Mouse (Mus musculus): ENCODE data around the gene Lman2l. TPM values are rescaled to one million over a fixed set of nuclear protein-coding genes. Genes with fewer than 3 reads are reported as not detected.

The Lman2l gene
- polyA plus RNA-seq (2014; fragmentation: Nextera tagmentation; extraction: Ambion mirVana) = 46.2 and 49.3 TPM in 2 replicates

DNA sequence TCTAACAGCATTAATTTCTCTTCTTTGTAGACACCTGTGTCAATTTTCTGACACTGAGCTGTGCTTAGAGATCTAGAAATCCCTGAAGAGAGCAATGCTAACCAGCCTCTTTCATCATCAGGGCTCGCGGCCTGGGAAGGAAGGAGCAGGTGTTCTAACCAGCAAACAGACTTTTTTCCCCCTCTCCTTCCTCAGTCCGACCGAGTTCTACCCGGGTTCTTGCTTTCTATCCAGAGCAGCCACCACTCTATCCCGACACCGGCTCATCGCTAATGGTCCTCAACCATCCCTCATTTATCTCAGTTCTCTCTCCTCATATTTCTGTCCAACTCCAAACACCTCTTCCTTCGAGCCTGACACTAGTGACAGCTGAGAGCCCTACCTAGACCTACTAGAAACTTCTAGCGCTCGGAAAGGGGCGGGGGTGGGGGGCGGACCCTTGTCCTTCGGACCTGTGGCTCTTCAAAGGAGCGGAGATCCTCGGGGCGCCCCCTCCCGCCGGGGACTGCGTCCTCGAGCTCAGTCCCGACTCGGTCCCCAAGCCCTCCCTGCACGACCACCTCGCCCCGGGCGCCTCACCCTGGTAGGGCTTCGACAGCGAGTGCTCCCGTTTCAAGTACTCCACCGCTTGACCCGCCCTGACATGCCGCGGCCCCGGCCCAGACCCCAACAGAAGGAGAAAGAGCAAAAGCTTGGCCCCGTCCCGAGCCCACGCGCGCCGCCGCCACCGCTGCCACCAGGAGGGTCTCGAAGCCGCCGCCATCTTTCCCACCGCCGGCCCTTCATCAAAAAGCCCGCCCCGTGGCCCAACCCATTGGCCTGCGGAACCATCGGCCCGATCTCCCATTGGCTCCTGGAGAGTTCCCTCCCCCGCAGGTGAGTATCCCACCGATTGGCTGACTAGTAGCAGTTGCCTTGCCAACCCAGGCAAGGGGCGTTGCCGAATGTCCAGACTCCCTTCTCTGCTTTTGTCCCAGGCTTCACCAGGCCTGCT lies at the start of gene Lman2l:
Lman2l (minus strand) TSS at position 801 of the 994 bp plus-strand sequence.
- Histone ChIP-seq H3K36me3 (ENCODE audit: control insufficient read depth, insufficient read depth, low read length) (no peaks in the 10 kb centered on the region), H3K4me2 (ENCODE audit: low read depth, low read length) (peak within 1 kb of the TSS; percentile 63), H3K27ac (ENCODE audit: low read depth, low read length) (peak within 1 kb of the TSS; percentile 72), H3K4me1 (ENCODE audit: control insufficient read depth, insufficient read depth, low read length) (no peaks in the 10 kb centered on the region), H3K4me3 (ENCODE audit: low read depth, low read length) (peak within 1 kb of the TSS; percentile 76), H3K9ac (replicated peaks; ENCODE audit: low read depth, low read length) (peak within 1 kb of the TSS; percentile 77), H3K9me3 (ENCODE audit: control insufficient read depth, low read length) (no peaks in the 10 kb centered on the region), H3K27me3 (ENCODE audit: control insufficient read depth, insufficient read depth, low read length) (no peaks in the 10 kb centered on the region)
- WGBS = under 1% methylated on average over 56 of the region's 57 CpGs
- peak; percentile 100 for ATAC-seq (ENCODE audit: low read depth)

DNA sequence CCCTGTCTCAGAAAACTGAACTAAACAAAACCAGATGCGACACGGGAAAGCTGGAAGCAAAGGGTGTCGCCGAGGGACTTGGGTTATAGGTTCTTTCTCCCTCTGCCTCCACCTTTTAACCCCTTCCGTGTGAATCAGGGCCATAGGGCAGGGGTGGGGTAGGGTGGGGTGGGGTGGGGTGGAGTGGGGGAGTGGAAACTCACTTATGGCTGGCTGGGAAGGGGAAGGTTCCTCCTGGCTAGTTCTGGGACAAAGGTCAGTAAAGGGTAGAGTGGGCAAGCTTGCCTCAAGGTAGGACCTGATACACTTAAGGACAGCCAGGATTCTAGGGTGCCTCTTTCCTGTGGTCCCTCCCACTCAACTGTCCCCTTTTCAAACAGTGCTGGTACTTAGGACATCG lies 48.2 kb upstream of the Lman2l start:
- Histone ChIP-seq H3K4me3 (ENCODE audit: low read depth, low read length) (no peak overlapping the region), H3K4me2 (ENCODE audit: low read depth, low read length) (no peak overlapping the region), H3K4me1 (ENCODE audit: control insufficient read depth, insufficient read depth, low read length) (no peaks in the 10 kb centered on the region), H3K27ac (ENCODE audit: low read depth, low read length) (no peak overlapping the region), H3K36me3 (ENCODE audit: control insufficient read depth, insufficient read depth, low read length) (no peaks in the 10 kb centered on the region), H3K9me3 (ENCODE audit: control insufficient read depth, low read length) (no peaks in the 10 kb centered on the region), H3K27me3 (ENCODE audit: control insufficient read depth, insufficient read depth, low read length) (no peaks in the 10 kb centered on the region), H3K9ac (replicated peaks; ENCODE audit: low read depth, low read length) (no peak overlapping the region)
- WGBS = 83% methylated on average over 6 of the region's 6 CpGs
- no peak for ATAC-seq (ENCODE audit: low read depth)

- Histone ChIP-seq H3K9me3 (ENCODE audit: control insufficient read depth, low read length) (no peaks in the 10 kb centered on the region), H3K27ac (ENCODE audit: low read depth, low read length) (no peak overlapping the region), H3K9ac (replicated peaks; ENCODE audit: low read depth, low read length) (no peak overlapping the region), H3K4me3 (ENCODE audit: low read depth, low read length) (no peak overlapping the region), H3K36me3 (ENCODE audit: control insufficient read depth, insufficient read depth, low read length) (no peaks in the 10 kb centered on the region), H3K4me1 (ENCODE audit: control insufficient read depth, insufficient read depth, low read length) (no peaks in the 10 kb centered on the region), H3K4me2 (ENCODE audit: low read depth, low read length) (no peak overlapping the region), H3K27me3 (ENCODE audit: control insufficient read depth, insufficient read depth, low read length) (no peaks in the 10 kb centered on the region)
- WGBS = 55% methylated on average over 9 of the region's 9 CpGs
- no peak; the same call in 1 of the 2 replicates for ATAC-seq (ENCODE audit: low read depth)
These were observed 47.5 kb upstream of the Lman2l start for GRCm38 (mm10) chr1:36492416-36493139.

GRCm38 (mm10) chr1:36489661-36490060 lies 44.6 kb upstream of the Lman2l start:
- WGBS = 57% methylated on average over 6 of the region's 6 CpGs
- Histone ChIP-seq H3K9ac (replicated peaks; ENCODE audit: low read depth, low read length) (no peak overlapping the region), H3K4me3 (ENCODE audit: low read depth, low read length) (no peak overlapping the region), H3K4me2 (ENCODE audit: low read depth, low read length) (no peak overlapping the region), H3K9me3 (ENCODE audit: control insufficient read depth, low read length) (no peaks in the 10 kb centered on the region), H3K4me1 (ENCODE audit: control insufficient read depth, insufficient read depth, low read length) (no peaks in the 10 kb centered on the region), H3K27me3 (ENCODE audit: control insufficient read depth, insufficient read depth, low read length) (no peaks in the 10 kb centered on the region), H3K27ac (ENCODE audit: low read depth, low read length) (no peak overlapping the region), H3K36me3 (ENCODE audit: control insufficient read depth, insufficient read depth, low read length) (no peaks in the 10 kb centered on the region)
- ATAC-seq (ENCODE audit: low read depth) = no peak

GRCm38 (mm10) chr1:36487111-36487510 lies 42.0 kb upstream of the Lman2l start:
- 78% methylated on average over 9 of the region's 9 CpGs for WGBS
- no peaks in the 10 kb centered on the region for H3K9me3 ChIP-seq (ENCODE audit: control insufficient read depth, low read length)
- H3K27me3 ChIP-seq (ENCODE audit: control insufficient read depth, insufficient read depth, low read length) = no peaks in the 10 kb centered on the region
- ATAC-seq (ENCODE audit: low read depth) = no peak
- no peaks in the 10 kb centered on the region for H3K4me1 ChIP-seq (ENCODE audit: control insufficient read depth, insufficient read depth, low read length)
- no peak overlapping the region for H3K4me3 ChIP-seq (ENCODE audit: low read depth, low read length)
- no peaks in the 10 kb centered on the region for H3K36me3 ChIP-seq (ENCODE audit: control insufficient read depth, insufficient read depth, low read length)
- no peak overlapping the region for H3K4me2 ChIP-seq (ENCODE audit: low read depth, low read length)
- no peak overlapping the region for H3K9ac ChIP-seq (replicated peaks; ENCODE audit: low read depth, low read length)
- no peak overlapping the region for H3K27ac ChIP-seq (ENCODE audit: low read depth, low read length)

DNA sequence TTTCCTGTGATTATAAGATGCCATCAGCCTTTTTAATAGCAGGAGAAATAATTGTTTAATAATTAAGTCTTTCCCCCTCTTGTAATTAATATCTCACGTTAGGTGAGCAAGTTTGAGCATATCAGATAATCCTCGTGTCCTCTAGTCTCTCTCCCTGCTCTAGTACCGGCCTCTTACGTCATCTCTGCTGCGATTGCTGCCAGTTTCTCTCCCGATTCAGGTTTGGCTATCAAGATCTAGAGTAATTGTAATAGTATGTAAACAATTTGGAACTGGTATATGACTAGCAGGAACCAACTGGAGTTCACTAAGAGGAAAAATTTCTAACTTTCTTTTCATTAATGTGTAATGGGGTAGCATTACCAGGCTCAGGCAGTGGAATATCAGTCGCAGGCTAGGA lies 40.0 kb upstream of the Lman2l start:
- Histone ChIP-seq H3K4me1 (ENCODE audit: control insufficient read depth, insufficient read depth, low read length) (no peaks in the 10 kb centered on the region), H3K9ac (replicated peaks; ENCODE audit: low read depth, low read length) (no peak overlapping the region), H3K9me3 (ENCODE audit: control insufficient read depth, low read length) (no peaks in the 10 kb centered on the region), H3K27me3 (ENCODE audit: control insufficient read depth, insufficient read depth, low read length) (no peaks in the 10 kb centered on the region), H3K4me3 (ENCODE audit: low read depth, low read length) (no peak overlapping the region), H3K4me2 (ENCODE audit: low read depth, low read length) (no peak overlapping the region), H3K36me3 (ENCODE audit: control insufficient read depth, insufficient read depth, low read length) (no peaks in the 10 kb centered on the region), H3K27ac (ENCODE audit: low read depth, low read length) (no peak overlapping the region)
- WGBS = 78% methylated on average over 7 of the region's 7 CpGs
- ATAC-seq (ENCODE audit: low read depth) = no peak

DNA sequence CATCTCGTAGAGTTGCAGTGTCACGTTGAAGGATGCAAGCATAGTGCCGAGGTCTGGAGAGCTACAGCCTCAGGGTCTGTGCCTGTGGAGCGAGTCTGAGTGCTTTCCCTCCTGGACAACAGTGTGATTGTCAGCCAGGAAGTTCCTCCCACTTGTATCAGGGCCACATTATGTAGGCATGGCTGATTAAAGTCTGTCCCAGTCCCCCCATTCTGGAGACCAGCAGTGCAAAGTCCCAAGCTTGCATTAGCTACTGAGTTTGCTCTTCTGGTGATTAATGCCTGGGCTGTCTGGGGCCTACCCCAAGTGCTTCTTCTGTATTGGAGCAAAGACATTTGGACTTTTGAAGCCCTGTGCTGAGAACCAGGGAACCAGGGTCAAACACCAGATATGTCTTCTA lies 38.8 kb upstream of the Lman2l start:
- no peak overlapping the region for H3K4me3 ChIP-seq (ENCODE audit: low read depth, low read length)
- no peak overlapping the region for H3K4me2 ChIP-seq (ENCODE audit: low read depth, low read length)
- H3K27me3 ChIP-seq (ENCODE audit: control insufficient read depth, insufficient read depth, low read length) = no peaks in the 10 kb centered on the region
- no peaks in the 10 kb centered on the region for H3K36me3 ChIP-seq (ENCODE audit: control insufficient read depth, insufficient read depth, low read length)
- ATAC-seq (ENCODE audit: low read depth) = no peak
- H3K4me1 ChIP-seq (ENCODE audit: control insufficient read depth, insufficient read depth, low read length) = no peaks in the 10 kb centered on the region
- H3K9me3 ChIP-seq (ENCODE audit: control insufficient read depth, low read length) = no peaks in the 10 kb centered on the region
- no peak overlapping the region for H3K27ac ChIP-seq (ENCODE audit: low read depth, low read length)
- no peak overlapping the region for H3K9ac ChIP-seq (replicated peaks; ENCODE audit: low read depth, low read length)
- 74% methylated on average over 4 of the region's 4 CpGs for WGBS

GRCm38 (mm10) chr1:36479903-36480899 lies 35.1 kb upstream of the Lman2l start:
- no peaks in the 10 kb centered on the region for H3K27me3 ChIP-seq (ENCODE audit: control insufficient read depth, insufficient read depth, low read length)
- 84% methylated on average over 12 of the region's 12 CpGs for WGBS
- no peaks in the 10 kb centered on the region for H3K36me3 ChIP-seq (ENCODE audit: control insufficient read depth, insufficient read depth, low read length)
- no peak overlapping the region for H3K4me3 ChIP-seq (ENCODE audit: low read depth, low read length)
- no peak overlapping the region for H3K9ac ChIP-seq (replicated peaks; ENCODE audit: low read depth, low read length)
- H3K4me1 ChIP-seq (ENCODE audit: control insufficient read depth, insufficient read depth, low read length) = peaks cover 11% of the 10 kb centered on the region
- H3K4me2 ChIP-seq (ENCODE audit: low read depth, low read length) = no peak overlapping the region
- H3K9me3 ChIP-seq (ENCODE audit: control insufficient read depth, low read length) = no peaks in the 10 kb centered on the region
- no peak for ATAC-seq (ENCODE audit: low read depth)
- no peak overlapping the region for H3K27ac ChIP-seq (ENCODE audit: low read depth, low read length)
